Mouse (Mus musculus): ENCODE measurements at regions not wholly inside any gene's neighbourhood (a gene's known extent, or its start where the extent isn't known, plus 50 kb on each side); places are given as distances from the start of the nearest gene placed in this dataset.
"Not testable (repeated sequence)": the region's sequence is repeated elsewhere in the genome, so short reads cannot be mapped to it uniquely, and the experiment has no call there.

GRCm38 (mm10) chr11:10087939-10088338, 896.2 kb downstream of the Abca13 start:
- no peak overlapping the region for H3K9ac ChIP-seq (replicated peaks; ENCODE audit: low read depth, low read length)
- no peak for TF ChIP-seq EP300 (IDR thresholded peaks at IDR 0.05; ENCODE audit: low read depth)
- 75% methylated on average over 4 of the region's 4 CpGs for WGBS
- H3K4me2 ChIP-seq (ENCODE audit: low read depth, low read length) = no peak overlapping the region
- H3K4me3 ChIP-seq (ENCODE audit: low read depth, low read length) = no peak overlapping the region
- no peaks in the 10 kb centered on the region for H3K27me3 ChIP-seq (ENCODE audit: control insufficient read depth, insufficient read depth, low read length)
- DNase-seq (ENCODE audit: low spot score) (no peak), ATAC-seq (ENCODE audit: insufficient read depth, low read depth) (no peak)
- no peaks in the 10 kb centered on the region for H3K36me3 ChIP-seq (replicated peaks; ENCODE audit: control insufficient read depth, insufficient read depth, low read length)
- H3K27ac ChIP-seq (ENCODE audit: low read depth) = no peak overlapping the region
- no peaks in the 10 kb centered on the region for H3K9me3 ChIP-seq (replicated peaks; ENCODE audit: control insufficient read depth, low read length)
- H3K4me1 ChIP-seq (ENCODE audit: control insufficient read depth, insufficient read depth) = no peaks in the 10 kb centered on the region

GRCm38 (mm10) chr11:10102314-10102713, 910.6 kb downstream of the Abca13 start:
- not testable (repeated sequence) for H3K9ac ChIP-seq (replicated peaks; ENCODE audit: low read depth, low read length); H3K4me2 ChIP-seq (ENCODE audit: low read depth, low read length); H3K36me3 ChIP-seq (replicated peaks; ENCODE audit: control insufficient read depth, insufficient read depth, low read length); H3K4me1 ChIP-seq (ENCODE audit: control insufficient read depth, insufficient read depth); ATAC-seq (ENCODE audit: insufficient read depth, low read depth); H3K27ac ChIP-seq (ENCODE audit: low read depth); H3K27me3 ChIP-seq (ENCODE audit: control insufficient read depth, insufficient read depth, low read length); H3K4me3 ChIP-seq (ENCODE audit: low read depth, low read length); H3K9me3 ChIP-seq (replicated peaks; ENCODE audit: control insufficient read depth, low read length); DNase-seq (ENCODE audit: low spot score)
- WGBS = 57% methylated on average over 8 of the region's 8 CpGs

- Histone ChIP-seq H3K4me3 (ENCODE audit: low read depth, low read length) (no peak overlapping the region), H3K27me3 (ENCODE audit: control insufficient read depth, insufficient read depth, low read length) (no peaks in the 10 kb centered on the region), H3K36me3 (replicated peaks; ENCODE audit: control insufficient read depth, insufficient read depth, low read length) (no peaks in the 10 kb centered on the region), H3K4me1 (ENCODE audit: control insufficient read depth, insufficient read depth) (no peaks in the 10 kb centered on the region), H3K27ac (ENCODE audit: low read depth) (no peak overlapping the region), H3K9ac (replicated peaks; ENCODE audit: low read depth, low read length) (no peak overlapping the region), H3K4me2 (ENCODE audit: low read depth, low read length) (no peak overlapping the region), H3K9me3 (replicated peaks; ENCODE audit: control insufficient read depth, low read length) (no peaks in the 10 kb centered on the region)
- DNase-seq (ENCODE audit: low spot score) = no peak
- no peak for ATAC-seq (ENCODE audit: insufficient read depth, low read depth)
- no peak for TF ChIP-seq EP300 (IDR thresholded peaks at IDR 0.05; ENCODE audit: low read depth)
- TF ChIP-seq CTCF (IDR thresholded peaks at IDR 0.05; ENCODE audit: low read depth) = no peak
- WGBS = 76% methylated on average over 2 of the region's 2 CpGs
Measured at GRCm38 (mm10) chr11:10105077-10105476, 913.3 kb downstream of the Abca13 start.

GRCm38 (mm10) chr11:10142161-10142560, 950.4 kb downstream of the Abca13 start:
- Histone ChIP-seq H3K36me3 (replicated peaks; ENCODE audit: control insufficient read depth, insufficient read depth, low read length) (no peaks in the 10 kb centered on the region), H3K9ac (replicated peaks; ENCODE audit: low read depth, low read length) (no peak overlapping the region), H3K9me3 (replicated peaks; ENCODE audit: control insufficient read depth, low read length) (no peaks in the 10 kb centered on the region), H3K27ac (ENCODE audit: low read depth) (no peak overlapping the region), H3K27me3 (ENCODE audit: control insufficient read depth, insufficient read depth, low read length) (no peaks in the 10 kb centered on the region), H3K4me2 (ENCODE audit: low read depth, low read length) (no peak overlapping the region), H3K4me1 (ENCODE audit: control insufficient read depth, insufficient read depth) (no peaks in the 10 kb centered on the region), H3K4me3 (ENCODE audit: low read depth, low read length) (no peak overlapping the region)
- no peak for DNase-seq (ENCODE audit: low spot score)
- ATAC-seq (ENCODE audit: insufficient read depth, low read depth) = no peak
- no peak for TF ChIP-seq EP300 (IDR thresholded peaks at IDR 0.05; ENCODE audit: low read depth)
- no peak for TF ChIP-seq CTCF (IDR thresholded peaks at IDR 0.05; ENCODE audit: low read depth)

- no peak overlapping the region for H3K9ac ChIP-seq (replicated peaks; ENCODE audit: low read depth, low read length)
- ATAC-seq (ENCODE audit: insufficient read depth, low read depth) (no peak), DNase-seq (ENCODE audit: low spot score) (no peak)
- no peak overlapping the region for H3K27ac ChIP-seq (ENCODE audit: low read depth)
- 35% methylated on average over 1 of the region's 1 CpGs for WGBS
- H3K4me1 ChIP-seq (ENCODE audit: control insufficient read depth, insufficient read depth) = no peaks in the 10 kb centered on the region
- H3K4me2 ChIP-seq (ENCODE audit: low read depth, low read length) = no peak overlapping the region
- H3K27me3 ChIP-seq (ENCODE audit: control insufficient read depth, insufficient read depth, low read length) = no peaks in the 10 kb centered on the region
- H3K4me3 ChIP-seq (ENCODE audit: low read depth, low read length) = no peak overlapping the region
- H3K9me3 ChIP-seq (replicated peaks; ENCODE audit: control insufficient read depth, low read length) = no peaks in the 10 kb centered on the region
- TF ChIP-seq EP300 (IDR thresholded peaks at IDR 0.05; ENCODE audit: low read depth) (no peak), CTCF (IDR thresholded peaks at IDR 0.05; ENCODE audit: low read depth) (no peak)
- no peaks in the 10 kb centered on the region for H3K36me3 ChIP-seq (replicated peaks; ENCODE audit: control insufficient read depth, insufficient read depth, low read length)
Measured at GRCm38 (mm10) chr11:10149160-10149559, 957.4 kb downstream of the Abca13 start.

- H3K4me3 ChIP-seq (ENCODE audit: low read depth, low read length) = no peak overlapping the region
- no peaks in the 10 kb centered on the region for H3K36me3 ChIP-seq (replicated peaks; ENCODE audit: control insufficient read depth, insufficient read depth, low read length)
- ATAC-seq (ENCODE audit: insufficient read depth, low read depth) (no peak), DNase-seq (ENCODE audit: low spot score) (no peak)
- TF ChIP-seq EP300 (IDR thresholded peaks at IDR 0.05; ENCODE audit: low read depth) (no peak), CTCF (IDR thresholded peaks at IDR 0.05; ENCODE audit: low read depth) (no peak)
- H3K4me2 ChIP-seq (ENCODE audit: low read depth, low read length) = no peak overlapping the region
- no peaks in the 10 kb centered on the region for H3K27me3 ChIP-seq (ENCODE audit: control insufficient read depth, insufficient read depth, low read length)
- no peak overlapping the region for H3K27ac ChIP-seq (ENCODE audit: low read depth)
- no peaks in the 10 kb centered on the region for H3K4me1 ChIP-seq (ENCODE audit: control insufficient read depth, insufficient read depth)
- no peaks in the 10 kb centered on the region for H3K9me3 ChIP-seq (replicated peaks; ENCODE audit: control insufficient read depth, low read length)
- no peak overlapping the region for H3K9ac ChIP-seq (replicated peaks; ENCODE audit: low read depth, low read length)
Measured at GRCm38 (mm10) chr11:10153836-10154235, 960.2 kb upstream of the Vwc2 start.
